Mouse (Mus musculus) bone marrow macrophage, adult 2 months (primary cell): ENCODE results near the gene BC049762.

ENCODE experiments used
- CTCF ChIP-seq: IDR thresholded peaks from 2 replicates; pipeline ENCODE4 v1.5.1; 2012; ENCODE audit warnings: low read depth, mild to moderate bottlenecking, low read length, moderate library complexity
- POLR2A ChIP-seq: IDR thresholded peaks from 2 replicates; pipeline ENCODE4 v1.6.1; 2012; ENCODE audit warnings: mild to moderate bottlenecking, low read depth, low read length, borderline replicate concordance

- TF ChIP-seq CTCF (no peak), POLR2A (no peak)
These were observed 513 bp upstream of the BC049762 start for GRCm38 (mm10) chr11:51263286-51263831.
